Mouse (Mus musculus) megakaryocyte, adult 5-6 weeks (primary cell): ENCODE results near the gene Il2rb. TPM values are rescaled to one million over a fixed set of nuclear protein-coding genes. Genes with fewer than 3 reads are reported as not detected.

Experiments used
- ATAC-seq: 2 replicates; pipeline ENCODE4 v1.8.0; 2016; ENCODE audit warnings: mild to moderate bottlenecking, inconsistent platforms; ENCODE audit not compliant: poor library complexity, severe bottlenecking
- total RNA-seq, 2 experiments: library from RNA; stranded (forward) in 1 of 2; stranded (reverse) in 1 of 2; fragments of 153-499, 151-499 nt in 1 of 2; fragments of 221-1000, 200-1000 nt in 1 of 2; gene quantifications; 2 replicates each; pipeline versions ENCODE4 v1.2.3 to v1.2.4; 2015 to 2017

Gene Il2rb
- 7.0 and 10.5 TPM in 2 replicates for total RNA-seq (2015)
- total RNA-seq (2017), result 5.4 and 9.4 TPM in 2 replicates

- peak; percentile 71 for ATAC-seq
Observed at GRCm38 (mm10) chr15:78494968-78495406, at the start of gene Il2rb. Gene Il2rb, minus strand, starts transcription at chr15:78495271.

GRCm38 (mm10) chr15:78544561-78545001 is 49.5 kb upstream of the Il2rb start, which contains the start of gene Sstr3:
Gene Sstr3, minus strand, starts transcription at chr15:78544685.
- ATAC-seq, result peak; percentile 47; the same call in 1 of the 2 replicates

GRCm38 (mm10) chr15:78544041-78544440 is 49.0 kb upstream of the Il2rb start:
- no peak for ATAC-seq

GRCm38 (mm10) chr15:78542767-78543303 is 47.8 kb upstream of the Il2rb start:
- ATAC-seq, result no peak

- no peak for ATAC-seq
Observed at GRCm38 (mm10) chr15:78542098-78542766, 47.2 kb upstream of the Il2rb start.

- no peak for ATAC-seq
Observed at GRCm38 (mm10) chr15:78541606-78542005, 46.5 kb upstream of the Il2rb start.

- no peak for ATAC-seq
Observed at GRCm38 (mm10) chr15:78541036-78541435, 46.0 kb upstream of the Il2rb start.

GRCm38 (mm10) chr15:78535723-78536421 is 40.8 kb upstream of the Il2rb start:
- ATAC-seq, result no peak

GRCm38 (mm10) chr15:78533346-78533835 is 38.3 kb upstream of the Il2rb start:
- ATAC-seq, result no peak

- no peak for ATAC-seq
Observed at GRCm38 (mm10) chr15:78532566-78533345, 37.7 kb upstream of the Il2rb start.

- peak; percentile 90 for ATAC-seq
Observed at GRCm38 (mm10) chr15:78531901-78532469, 36.9 kb upstream of the Il2rb start.

GRCm38 (mm10) chr15:78531451-78531720 is 36.3 kb upstream of the Il2rb start:
- ATAC-seq, result no peak

GRCm38 (mm10) chr15:78530671-78531450 is 35.8 kb upstream of the Il2rb start, which contains the start of gene C1qtnf6:
Gene C1qtnf6, minus strand, starts transcription at chr15:78531416.
- no peak for ATAC-seq

- ATAC-seq, result no peak
Observed at GRCm38 (mm10) chr15:78530141-78530540, 35.1 kb upstream of the Il2rb start.

- no peak for ATAC-seq
Observed at GRCm38 (mm10) chr15:78529428-78529990, 34.4 kb upstream of the Il2rb start.

GRCm38 (mm10) chr15:78528726-78529411 is 33.8 kb upstream of the Il2rb start:
- ATAC-seq, result no peak

GRCm38 (mm10) chr15:78527973-78528372 is 32.9 kb upstream of the Il2rb start:
- peak; percentile 31; the same call in 1 of the 2 replicates for ATAC-seq

- no peak for ATAC-seq
Observed at GRCm38 (mm10) chr15:78524163-78524562, 29.1 kb upstream of the Il2rb start.

GRCm38 (mm10) chr15:78521892-78522291 is 26.8 kb upstream of the Il2rb start:
- no peak for ATAC-seq
